Mouse (Mus musculus): ENCODE measurements around the gene Gm42742.

Gm42742 gene

DNA sequence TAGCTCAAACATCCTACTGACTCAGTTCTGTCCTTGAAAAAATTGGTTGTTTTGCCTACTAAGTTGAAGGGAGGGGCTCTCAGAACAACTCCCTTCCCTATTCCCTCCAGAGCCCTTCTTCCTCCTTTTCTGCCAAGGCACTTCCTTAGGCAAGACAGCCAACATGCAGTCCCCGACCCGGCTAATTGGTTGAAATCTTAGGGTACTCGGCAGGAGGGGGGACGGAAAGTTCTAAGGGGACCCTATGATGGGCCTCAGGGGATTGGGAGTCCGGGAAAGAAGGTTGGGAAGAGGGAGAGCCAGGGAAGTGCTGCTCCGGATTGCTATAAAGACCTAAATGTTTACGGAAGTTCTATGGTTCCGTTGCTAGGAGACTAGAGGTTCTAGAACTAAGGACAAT, 45.4 kb downstream of the Gm42742 start:
- in situ Hi-C loops (cut with MboI; ENCODE audit: low pct_unique_long_range_greater_than_20kb in 1 of 2, low sequenced_read_pairs in 2 of 2, unreplicated experiment in 1 of 2) = no loop called here

DNA sequence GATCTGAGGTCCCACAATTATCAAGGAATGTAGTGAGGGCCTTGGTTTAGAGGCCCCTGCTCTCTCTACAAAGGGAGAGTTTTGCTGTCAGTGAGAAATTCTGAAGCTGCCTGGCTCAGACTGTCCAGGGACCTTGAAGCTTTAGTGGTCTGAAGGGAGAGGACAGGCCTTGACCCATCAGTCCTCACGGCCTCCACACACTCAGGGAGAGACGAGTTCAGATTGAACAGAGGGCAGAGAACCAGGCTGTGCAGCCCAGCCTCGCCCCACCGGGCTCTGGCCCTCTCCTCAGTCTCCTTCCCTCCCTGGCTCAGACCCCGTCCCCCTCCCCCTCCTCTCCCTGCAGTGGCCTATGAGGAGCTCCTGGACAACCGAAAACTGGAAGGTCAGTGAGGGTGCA, 53.5 kb downstream of the Gm42742 start:
- in situ Hi-C loops (cut with MboI; ENCODE audit: low pct_unique_long_range_greater_than_20kb in 1 of 2, low sequenced_read_pairs in 2 of 2, unreplicated experiment in 1 of 2) = loop anchor here in 1 of 2 experiments (25.0 kb wide), 1 partner anchor 130 kb away; the partner anchor contains the start of genes 4930451I11Rik and Doc2a

DNA sequence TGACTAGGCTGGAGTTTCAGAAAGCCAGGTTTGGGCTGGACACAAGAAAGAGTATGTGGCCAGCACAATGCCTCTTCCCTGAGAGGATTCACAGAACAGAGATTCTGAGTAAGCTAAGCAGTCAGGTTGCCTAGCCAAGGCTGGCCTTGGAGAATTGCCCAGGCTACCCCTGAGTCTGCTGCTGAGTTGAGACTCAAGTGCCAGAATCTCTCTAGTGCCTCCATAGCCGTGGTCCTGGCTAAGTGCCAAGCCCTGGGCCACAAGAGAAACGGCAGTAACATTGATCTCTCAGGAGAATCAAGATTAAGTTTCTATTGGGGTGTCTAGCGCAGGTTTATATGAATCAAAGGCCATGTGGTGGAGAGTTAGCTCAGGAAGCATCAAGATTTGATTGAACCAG, 55.3 kb downstream of the Gm42742 start:
- in situ Hi-C loops (cut with MboI; ENCODE audit: low pct_unique_long_range_greater_than_20kb in 1 of 2, low sequenced_read_pairs in 2 of 2, unreplicated experiment in 1 of 2) = loop anchor here in 1 of 2 experiments (25.0 kb wide), 1 partner anchor 128 kb away; the partner anchor contains the start of genes 4930451I11Rik and Doc2a
